Mouse (Mus musculus) heart, embryonic 15.5 days (tissue): ENCODE data around the gene Coq10a. TPM values are rescaled to one million over a fixed set of nuclear protein-coding genes. Genes with fewer than 3 reads are reported as not detected.

Experiments used
- ATAC-seq: fragments of 200-750 bp; cut with Nextera tagmentation; replicated peaks from 2 replicates; pipeline ENCODE4 v1.8.0; 2017; ENCODE audit warnings: low read depth, moderate TSS enrichment; ENCODE audit not compliant: insufficient number of reproducible peaks, insufficient read depth, low FRiP score
- H3K27ac ChIP-seq: fragments of 300-500 bp; sonication (generic); 2 replicates; pipeline ENCODE4 v1.5.1; 2015; ENCODE audit warnings: mild to moderate bottlenecking, inconsistent platforms
- H3K27me3 ChIP-seq: fragments of 300-500 bp; sonication (generic); 2 replicates; pipeline ENCODE4 v1.6.1; 2015; ENCODE audit warnings: inconsistent platforms
- H3K36me3 ChIP-seq: fragments of 300-500 bp; sonication (generic); 2 replicates; pipeline ENCODE4 v1.6.1; 2015; ENCODE audit warnings: mild to moderate bottlenecking, inconsistent platforms
- H3K4me1 ChIP-seq: fragments of 300-500 bp; sonication (generic); replicated peaks from 2 replicates; pipeline ENCODE4 v1.6.1; 2015; ENCODE audit warnings: inconsistent platforms
- H3K4me2 ChIP-seq: fragments of 300-500 bp; sonication (generic); 2 replicates; pipeline ENCODE4 v1.6.1; 2015; ENCODE audit warnings: inconsistent platforms, mild to moderate bottlenecking, moderate library complexity
- H3K4me3 ChIP-seq: fragments of 300-500 bp; sonication (generic); 2 replicates; pipeline ENCODE4 v1.5.1; 2015; ENCODE audit warnings: mild to moderate bottlenecking, inconsistent platforms
- H3K9ac ChIP-seq: fragments of 300-500 bp; sonication (generic); 2 replicates; pipeline ENCODE4 v1.6.1; 2015; ENCODE audit warnings: mild to moderate bottlenecking, inconsistent platforms
- H3K9me3 ChIP-seq: fragments of 300-500 bp; sonication (generic); replicated peaks from 2 replicates; pipeline ENCODE4 v1.6.1; 2016; ENCODE audit warnings: inconsistent platforms
- WGBS: fragments of 180-500 bp; shearing (Covaris S2); methylation state at CpG from one replicate; pipeline ENCODE4 v1.1.7; 2015; ENCODE audit warnings: mixed read lengths; 5-methylcytosine and 5-hydroxymethylcytosine counted together
- polyA plus RNA-seq: library from polyadenylated mRNA; unstranded; fragments of >200 nt; fragmentation: Nextera tagmentation; extraction: Ambion mirVana; gene quantifications from 2 replicates; pipeline ENCODE4 v1.2.1, GENCODE M21; 2015

Coq10a gene
- polyA plus RNA-seq, 1 experiment from 2014 or later, result 17.0 TPM

DNA sequence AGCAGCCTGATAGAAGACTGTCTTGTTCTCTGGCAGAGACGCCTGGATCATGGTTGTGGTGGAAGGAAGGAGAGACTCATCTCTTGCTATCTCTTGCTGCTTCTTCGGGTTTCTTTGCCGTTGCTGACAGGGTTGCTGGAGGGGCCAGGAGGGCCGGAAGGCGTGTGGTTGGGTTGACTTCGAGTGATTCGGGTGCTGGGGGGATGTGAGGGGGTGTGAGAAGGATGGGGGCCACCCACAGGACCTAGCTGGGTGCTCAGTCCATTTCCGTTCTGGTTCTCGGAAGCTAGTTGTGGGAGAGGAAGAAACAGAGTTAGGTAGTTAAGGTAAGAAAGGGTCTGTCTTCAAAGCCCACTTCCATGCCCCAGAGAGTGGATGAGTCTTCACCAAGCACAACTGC is 32.8 kb upstream of the Coq10a start:
- H3K4me1 ChIP-seq, result no peaks in the 10 kb centered on the region
- H3K4me2 ChIP-seq, result no peak overlapping the region
- H3K27me3 ChIP-seq, result no peaks in the 10 kb centered on the region
- no peak overlapping the region for H3K4me3 ChIP-seq
- H3K27ac ChIP-seq, result no peak overlapping the region
- no peaks in the 10 kb centered on the region for H3K9me3 ChIP-seq
- no peak overlapping the region for H3K9ac ChIP-seq
- no peak for ATAC-seq
- 75% methylated on average over 9 of the region's 9 CpGs for WGBS
- no peaks in the 10 kb centered on the region for H3K36me3 ChIP-seq

GRCm38 (mm10) chr10:128401056-128401455 is 32.3 kb upstream of the Coq10a start, which contains the start of gene Slc39a5:
Gene Slc39a5, minus strand, starts transcription at chr10:128401229.
- Histone ChIP-seq H3K27me3 (no peaks in the 10 kb centered on the region), H3K4me1 (no peaks in the 10 kb centered on the region), H3K36me3 (no peaks in the 10 kb centered on the region), H3K4me3 (no peak within 1 kb of the TSS), H3K4me2 (no peak within 1 kb of the TSS), H3K9me3 (no peaks in the 10 kb centered on the region), H3K27ac (no peak within 1 kb of the TSS), H3K9ac (no peak within 1 kb of the TSS)
- WGBS, result 49% methylated on average over 2 of the region's 2 CpGs
- ATAC-seq, result no peak

GRCm38 (mm10) chr10:128400338-128400737 is 31.5 kb upstream of the Coq10a start:
- Histone ChIP-seq H3K4me2 (no peak overlapping the region), H3K27me3 (no peaks in the 10 kb centered on the region), H3K4me3 (no peak overlapping the region), H3K4me1 (0 out of 2 replicates have a peak, but pooled peaks cover 2% of the 10 kb centered on the region), H3K27ac (no peak overlapping the region), H3K36me3 (no peaks in the 10 kb centered on the region), H3K9ac (no peak overlapping the region), H3K9me3 (no peaks in the 10 kb centered on the region)
- WGBS, result 42% methylated on average over 5 of the region's 5 CpGs
- ATAC-seq, result no peak

DNA sequence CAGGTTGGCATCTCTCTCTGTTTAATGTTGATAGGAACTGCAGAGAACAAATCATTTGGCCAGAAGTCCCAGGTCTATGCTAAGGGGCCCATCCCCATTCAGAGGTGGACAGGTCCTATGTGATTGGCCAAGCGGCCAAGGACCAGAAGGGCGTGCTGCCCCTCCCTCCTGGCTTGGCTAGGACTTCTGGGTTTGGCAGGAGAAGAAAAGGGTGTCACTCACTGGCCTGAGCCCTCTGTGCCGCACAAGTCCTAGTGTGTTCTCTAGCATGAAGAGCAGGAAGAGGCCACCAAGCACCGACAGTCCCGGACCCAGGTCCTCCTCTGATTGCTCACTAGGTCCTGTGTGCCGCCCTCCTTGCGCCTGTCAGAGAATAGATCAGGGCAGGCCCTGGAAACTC is 28.7 kb upstream of the Coq10a start:
- Histone ChIP-seq H3K4me2 (no peak overlapping the region), H3K4me1 (0 out of 2 replicates have a peak, but pooled peaks cover 2% of the 10 kb centered on the region), H3K9me3 (no peaks in the 10 kb centered on the region), H3K36me3 (peaks cover 10% of the 10 kb centered on the region; the same call in 1 of the 2 replicates), H3K9ac (no peak overlapping the region), H3K4me3 (no peak overlapping the region), H3K27ac (no peak overlapping the region), H3K27me3 (no peaks in the 10 kb centered on the region)
- whole genome bisulfite sequencing, result 65% methylated on average over 7 of the region's 7 CpGs
- no peak for ATAC-seq

- no peak overlapping the region for H3K4me2 ChIP-seq
- ATAC-seq, result no peak
- no peak overlapping the region for H3K4me3 ChIP-seq
- H3K4me1 ChIP-seq, result peaks cover 5% of the 10 kb centered on the region
- no peaks in the 10 kb centered on the region for H3K9me3 ChIP-seq
- H3K9ac ChIP-seq, result no peak overlapping the region
- no peak overlapping the region for H3K27ac ChIP-seq
- WGBS, result 54% methylated on average over 10 of the region's 10 CpGs
- peaks cover 15% of the 10 kb centered on the region; the same call in 1 of the 2 replicates for H3K36me3 ChIP-seq
- H3K27me3 ChIP-seq, result no peaks in the 10 kb centered on the region
Measured at GRCm38 (mm10) chr10:128396716-128397264, 28.0 kb upstream of the Coq10a start.

DNA sequence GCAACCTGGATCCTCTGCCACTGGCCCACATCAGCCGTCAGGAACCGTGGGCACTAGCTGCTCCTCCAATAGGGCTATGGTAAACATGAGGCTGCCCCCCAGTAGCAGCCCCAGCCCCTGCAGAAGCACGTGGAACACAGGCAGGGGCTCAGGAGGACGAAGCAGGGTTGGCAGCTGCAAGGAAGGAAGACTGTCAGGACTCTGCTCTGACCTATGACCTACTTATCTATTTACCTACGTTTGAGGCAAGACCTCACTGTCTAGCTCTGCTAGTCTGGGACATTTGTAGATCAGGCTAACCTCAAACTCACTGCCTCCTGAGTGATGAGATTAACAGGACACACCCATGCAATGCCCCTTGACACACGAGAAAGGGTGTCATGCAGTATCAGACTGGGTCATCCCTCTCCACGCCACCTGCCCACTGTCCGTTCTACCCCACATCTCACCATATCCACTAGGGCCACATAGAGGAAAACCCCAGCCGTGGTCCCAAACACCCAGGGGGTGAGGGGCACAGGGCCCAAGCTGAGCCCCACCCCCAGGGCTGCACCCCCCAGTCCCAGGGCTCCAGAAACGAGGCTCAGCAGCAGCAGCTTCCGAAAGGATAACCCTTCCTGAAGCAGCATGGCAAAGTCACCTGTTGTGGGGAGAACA is 27.3 kb upstream of the Coq10a start:
- no peaks in the 10 kb centered on the region for H3K9me3 ChIP-seq
- H3K27ac ChIP-seq, result no peak overlapping the region
- H3K27me3 ChIP-seq, result no peaks in the 10 kb centered on the region
- WGBS, result 52% methylated on average over 11 of the region's 11 CpGs
- H3K36me3 ChIP-seq, result peaks cover 22% of the 10 kb centered on the region; the same call in 1 of the 2 replicates
- no peak for ATAC-seq
- H3K4me1 ChIP-seq, result peaks cover 9% of the 10 kb centered on the region
- H3K4me3 ChIP-seq, result no peak overlapping the region
- H3K9ac ChIP-seq, result no peak overlapping the region
- no peak overlapping the region for H3K4me2 ChIP-seq

DNA sequence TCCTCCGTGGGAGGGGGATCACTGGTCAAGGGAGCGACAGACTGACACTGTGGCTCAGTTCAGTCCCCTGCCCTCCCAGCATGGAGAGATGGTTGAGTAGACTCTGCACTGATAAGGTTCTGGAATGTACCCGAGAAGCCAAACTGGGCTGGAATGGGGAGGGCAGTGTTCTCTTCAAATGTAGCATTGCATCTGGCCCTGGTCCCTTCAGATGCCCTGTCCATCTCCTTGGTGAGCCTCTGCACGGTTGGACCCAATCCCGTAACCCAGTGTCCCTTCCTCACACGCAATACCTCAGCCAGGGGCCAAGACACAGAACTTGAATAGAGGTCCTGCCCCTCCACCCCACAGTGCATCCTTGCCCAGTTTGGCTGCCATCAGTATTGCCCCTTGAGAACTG is 23.1 kb upstream of the Coq10a start:
- 58% methylated on average over 6 of the region's 6 CpGs for WGBS
- no peak overlapping the region for H3K27ac ChIP-seq
- peaks cover 65% of the 10 kb centered on the region for H3K36me3 ChIP-seq
- peaks cover 20% of the 10 kb centered on the region for H3K4me1 ChIP-seq
- H3K27me3 ChIP-seq, result no peaks in the 10 kb centered on the region
- H3K4me2 ChIP-seq, result no peak overlapping the region
- H3K9ac ChIP-seq, result no peak overlapping the region
- ATAC-seq, result no peak
- no peaks in the 10 kb centered on the region for H3K9me3 ChIP-seq
- H3K4me3 ChIP-seq, result no peak overlapping the region

DNA sequence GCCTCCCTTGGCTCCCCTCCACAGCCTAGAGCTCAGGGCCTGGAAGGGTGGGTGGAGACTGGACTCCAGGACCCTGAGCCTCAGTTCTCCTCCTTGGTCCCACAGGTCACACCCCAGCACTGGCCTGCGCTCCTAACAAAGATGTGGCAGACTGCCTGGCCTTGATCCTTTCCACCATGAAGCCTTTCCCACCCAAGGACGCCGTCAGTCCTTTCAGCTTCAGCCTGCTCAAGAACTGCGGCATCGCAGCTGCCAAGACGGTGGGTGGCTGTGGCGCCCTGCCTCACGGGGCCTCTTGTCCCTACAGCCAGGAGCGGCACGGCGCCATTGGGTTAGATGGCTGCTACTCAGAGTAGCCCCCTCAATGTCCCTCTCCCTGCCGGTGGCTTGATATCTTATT is 21.6 kb upstream of the Coq10a start:
- WGBS, result 87% methylated on average over 12 of the region's 12 CpGs

DNA sequence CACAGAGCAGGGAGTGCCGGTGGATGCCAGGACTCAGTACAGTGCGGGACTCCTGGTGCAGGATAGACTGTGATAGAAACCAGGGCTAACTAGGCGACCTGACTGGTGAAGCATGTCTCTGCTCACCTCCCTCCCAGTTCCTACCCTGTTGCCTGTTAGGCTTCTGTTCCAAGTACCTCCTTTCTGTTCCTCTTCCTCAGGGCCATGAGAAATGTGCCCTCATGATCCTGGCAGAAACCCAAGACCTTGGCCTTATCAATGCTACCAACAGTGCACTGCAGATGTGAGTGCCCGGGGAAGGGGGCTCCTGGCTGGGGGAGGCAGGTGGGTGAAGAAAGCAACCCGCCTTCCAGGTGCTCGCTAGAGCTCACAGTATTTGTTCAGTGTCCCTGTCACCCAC is 20.8 kb upstream of the Coq10a start:
- 62% methylated on average over 6 of the region's 6 CpGs for WGBS
- ATAC-seq, result no peak
- H3K4me3 ChIP-seq, result no peak overlapping the region
- no peaks in the 10 kb centered on the region for H3K9me3 ChIP-seq
- peaks cover 88% of the 10 kb centered on the region for H3K36me3 ChIP-seq
- H3K4me1 ChIP-seq, result peaks cover 19% of the 10 kb centered on the region
- peak overlapping the region; percentile 39; the same call in 1 of the 2 replicates for H3K27ac ChIP-seq
- H3K27me3 ChIP-seq, result no peaks in the 10 kb centered on the region
- H3K4me2 ChIP-seq, result no peak overlapping the region
- no peak overlapping the region for H3K9ac ChIP-seq

More for the DNA sequence above, 21.6 kb upstream of the Coq10a start:
- no peak overlapping the region for H3K27ac ChIP-seq
- H3K27me3 ChIP-seq, result no peaks in the 10 kb centered on the region
- H3K4me3 ChIP-seq, result no peak overlapping the region
- H3K36me3 ChIP-seq, result peaks cover 80% of the 10 kb centered on the region
- no peaks in the 10 kb centered on the region for H3K9me3 ChIP-seq
- H3K4me2 ChIP-seq, result no peak overlapping the region
- H3K9ac ChIP-seq, result no peak overlapping the region
- no peak for ATAC-seq
- H3K4me1 ChIP-seq, result peaks cover 19% of the 10 kb centered on the region

DNA sequence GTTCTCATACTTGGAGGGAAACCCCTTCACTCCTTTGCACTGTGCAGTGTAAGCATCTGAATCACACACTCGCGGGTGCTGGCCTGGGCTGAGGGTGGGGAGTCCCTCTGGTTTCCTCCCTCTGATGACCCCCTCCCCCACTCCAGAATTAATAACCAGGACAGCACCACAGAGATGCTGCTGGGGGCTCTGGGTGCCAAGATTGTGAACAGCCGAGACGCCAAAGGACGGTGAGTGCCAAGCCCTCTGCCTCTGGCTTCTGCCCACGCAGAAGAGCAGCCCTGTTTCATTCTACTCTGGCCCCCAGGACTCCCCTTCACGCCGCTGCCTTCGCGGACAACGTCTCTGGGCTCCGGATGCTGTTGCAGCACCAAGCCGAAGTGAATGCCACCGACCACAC is 20.1 kb upstream of the Coq10a start:
- H3K4me3 ChIP-seq, result no peak overlapping the region
- WGBS, result 91% methylated on average over 14 of the region's 14 CpGs
- H3K36me3 ChIP-seq, result peaks cover 94% of the 10 kb centered on the region
- no peak overlapping the region for H3K9ac ChIP-seq
- H3K4me1 ChIP-seq, result peaks cover 19% of the 10 kb centered on the region
- H3K4me2 ChIP-seq, result no peak overlapping the region
- no peaks in the 10 kb centered on the region for H3K9me3 ChIP-seq
- H3K27me3 ChIP-seq, result no peaks in the 10 kb centered on the region
- no peak for ATAC-seq
- peak overlapping the region; percentile 39; the same call in 1 of the 2 replicates for H3K27ac ChIP-seq

DNA sequence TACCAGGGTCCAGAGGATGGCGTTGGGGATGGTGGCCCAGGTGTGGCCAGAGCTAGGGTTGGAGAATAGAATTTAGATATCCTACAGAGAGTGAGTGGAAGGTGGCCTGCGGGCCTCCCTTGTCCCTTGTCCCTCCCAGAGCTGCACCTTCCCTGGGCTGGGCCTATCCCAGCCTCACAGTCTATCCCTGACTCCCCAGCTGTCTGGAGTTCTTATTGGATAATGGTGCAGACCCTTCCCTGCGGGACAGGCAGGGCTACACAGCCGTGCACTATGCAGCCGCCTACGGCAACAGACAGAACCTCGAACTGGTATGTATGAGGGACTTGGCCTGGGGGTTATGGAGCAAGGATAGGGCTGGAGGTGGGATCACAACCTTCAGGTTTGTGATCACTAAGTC is 17.1 kb upstream of the Coq10a start:
- H3K27me3 ChIP-seq, result no peaks in the 10 kb centered on the region
- ATAC-seq, result no peak
- 90% methylated on average over 7 of the region's 7 CpGs for WGBS

GRCm38 (mm10) chr10:128382482-128382881 is 13.7 kb upstream of the Coq10a start:
- Histone ChIP-seq H3K4me2 (no peak overlapping the region), H3K4me3 (no peak overlapping the region), H3K36me3 (peaks cover 90% of the 10 kb centered on the region), H3K27me3 (no peaks in the 10 kb centered on the region), H3K9me3 (no peaks in the 10 kb centered on the region), H3K4me1 (peaks cover 18% of the 10 kb centered on the region), H3K27ac (no peak overlapping the region), H3K9ac (no peak overlapping the region)
- WGBS, result 87% methylated on average over 8 of the region's 8 CpGs
- ATAC-seq, result no peak

More for the DNA sequence above, 17.1 kb upstream of the Coq10a start:
- Histone ChIP-seq H3K36me3 (peaks cover 99% of the 10 kb centered on the region), H3K27ac (no peak overlapping the region), H3K9me3 (no peaks in the 10 kb centered on the region), H3K4me1 (peaks cover 12% of the 10 kb centered on the region), H3K4me2 (no peak overlapping the region), H3K4me3 (no peak overlapping the region), H3K9ac (no peak overlapping the region)
